Mouse (Mus musculus) 3134 (cell line): Measurements from ENCODE around the gene Cdkal1.

Experiments
- DNase-seq: peaks from one replicate; pipeline ENCODE4 v3.0.0-alpha.2; 2011; ENCODE audit warnings: low spot score; ENCODE audit not compliant: insufficient read length; ENCODE audit errors: extremely low read depth

Cdkal1 gene

GRCm38 (mm10) chr13:29514071-29514470 lies 341.4 kb downstream of the Cdkal1 start:
- DNase-seq: no peak

- peak; percentile 18 for DNase-seq
Measured at GRCm38 (mm10) chr13:29504861-29505568, 350.5 kb downstream of the Cdkal1 start.

GRCm38 (mm10) chr13:29503147-29504044 lies 352.1 kb downstream of the Cdkal1 start:
- DNase-seq: peak; percentile 34

- no peak for DNase-seq
Measured at GRCm38 (mm10) chr13:29502481-29503146, 352.9 kb downstream of the Cdkal1 start.

- DNase-seq: no peak
Measured at GRCm38 (mm10) chr13:29501173-29501572, 354.3 kb downstream of the Cdkal1 start.

- DNase-seq: no peak
Measured at GRCm38 (mm10) chr13:29499750-29500149, 355.7 kb downstream of the Cdkal1 start.

GRCm38 (mm10) chr13:29497286-29497685 lies 358.2 kb downstream of the Cdkal1 start:
- no peak for DNase-seq

GRCm38 (mm10) chr13:29490341-29490740 lies 365.1 kb downstream of the Cdkal1 start:
- DNase-seq: no peak

GRCm38 (mm10) chr13:29489476-29489875 lies 366.0 kb downstream of the Cdkal1 start:
- DNase-seq: no peak

GRCm38 (mm10) chr13:29486709-29487108 lies 368.8 kb downstream of the Cdkal1 start:
- no peak for DNase-seq

- no peak for DNase-seq
Measured at GRCm38 (mm10) chr13:29483950-29484349, 371.5 kb downstream of the Cdkal1 start.

- no peak for DNase-seq
Measured at GRCm38 (mm10) chr13:29482147-29482863, 373.2 kb downstream of the Cdkal1 start.

- no peak for DNase-seq
Measured at GRCm38 (mm10) chr13:29476421-29476820, 379.1 kb downstream of the Cdkal1 start.

GRCm38 (mm10) chr13:29474301-29474700 lies 381.2 kb downstream of the Cdkal1 start:
- DNase-seq: no peak

- DNase-seq: no peak
Measured at GRCm38 (mm10) chr13:29473779-29474178, 381.7 kb downstream of the Cdkal1 start.

- no peak for DNase-seq
Measured at GRCm38 (mm10) chr13:29462271-29462670, 393.2 kb downstream of the Cdkal1 start.

GRCm38 (mm10) chr13:29460741-29461140 lies 394.7 kb downstream of the Cdkal1 start:
- DNase-seq: no peak

GRCm38 (mm10) chr13:29458385-29458784 lies 397.1 kb downstream of the Cdkal1 start:
- no peak for DNase-seq

- no peak for DNase-seq
Measured at GRCm38 (mm10) chr13:29437067-29437466, 418.4 kb downstream of the Cdkal1 start.

GRCm38 (mm10) chr13:29434726-29435125 lies 420.7 kb downstream of the Cdkal1 start:
- no peak for DNase-seq

- DNase-seq: no peak
Measured at GRCm38 (mm10) chr13:29430919-29431318, 424.6 kb downstream of the Cdkal1 start.
